Mouse (Mus musculus) ES-E14 (cell line): ENCODE results near the gene Pla2g5. TPM values are rescaled to one million over a fixed set of nuclear protein-coding genes. Genes with fewer than 3 reads are reported as not detected.
A peak's percentile ranks its signal among the peaks of the same experiment; 100 is the strongest.

Source experiments
- DNase-seq: peaks from one replicate; pipeline ENCODE4 v3.0.0-alpha.2; 2013; ENCODE audit warnings: low read depth, low spot score
- H3K27ac ChIP-seq: 2 replicates; pipeline ENCODE4 v1.5.1; 2012; ENCODE audit warnings: low read depth, mild to moderate bottlenecking, low read length, moderate library complexity, mixed read lengths; ENCODE audit not compliant: poor library complexity, insufficient read depth, severe bottlenecking
- H3K36me3 ChIP-seq: 2 replicates; pipeline ENCODE4 v1.6.1; 2012; ENCODE audit warnings: mild to moderate bottlenecking, low read length, moderate library complexity, mixed read lengths; ENCODE audit not compliant: control insufficient read depth, poor library complexity, insufficient read depth, severe bottlenecking
- H3K4me1 ChIP-seq, 2 experiments: fragments of 150-350 bp in 1 of 2; sonication (generic) in 1 of 2; 2 replicates each; pipeline ENCODE4 v1.6.1; 2012; ENCODE audit warnings: low read length in 2 of 2, mild to moderate bottlenecking in 1 of 2, mixed read lengths in 1 of 2; ENCODE audit not compliant: control insufficient read depth in 2 of 2, insufficient read depth in 2 of 2, poor library complexity in 1 of 2
- H3K4me3 ChIP-seq, 2 experiments: fragments of 150-350 bp in 1 of 2; sonication (generic) in 1 of 2; 2 replicates each; pipeline ENCODE4 v1.5.1; 2012; ENCODE audit warnings: low read length in 2 of 2, low read depth in 1 of 2, mild to moderate bottlenecking in 1 of 2, mixed read lengths in 1 of 2; ENCODE audit not compliant: insufficient read depth in 1 of 2, poor library complexity in 1 of 2, severe bottlenecking in 1 of 2
- H3K9ac ChIP-seq: 2 replicates; pipeline ENCODE4 v1.6.1; 2012; ENCODE audit warnings: low read depth, mild to moderate bottlenecking, low read length, mixed read lengths; ENCODE audit not compliant: poor library complexity, insufficient read depth, severe bottlenecking
- H3K9me3 ChIP-seq: fragments of 150-350 bp; sonication (generic); 2 replicates; pipeline ENCODE4 v1.6.1; 2012; ENCODE audit warnings: low read depth, mild to moderate bottlenecking, low read length; ENCODE audit not compliant: control insufficient read depth, insufficient read depth
- CHD2 ChIP-seq: IDR thresholded peaks from 2 replicates; pipeline ENCODE4 v1.6.1; 2014; ENCODE audit warnings: mild to moderate bottlenecking, low read depth, low read length, inconsistent platforms
- HCFC1 ChIP-seq: IDR thresholded peaks from 2 replicates; pipeline ENCODE4 v1.6.1; 2012; ENCODE audit warnings: low read length, inconsistent platforms, borderline replicate concordance; ENCODE audit not compliant: insufficient read depth
- MAFK ChIP-seq: IDR thresholded peaks from 2 replicates; pipeline ENCODE4 v1.6.1; 2014; ENCODE audit warnings: mild to moderate bottlenecking, low read depth, low read length, inconsistent platforms; ENCODE audit not compliant: insufficient read depth
- ZC3H11A ChIP-seq: IDR thresholded peaks from 2 replicates; pipeline ENCODE4 v1.6.1; 2012; ENCODE audit warnings: low read depth, mild to moderate bottlenecking, inconsistent platforms, low read length, borderline replicate concordance
- ZNF384 ChIP-seq: IDR thresholded peaks from 2 replicates; pipeline ENCODE4 v1.6.1; 2012; ENCODE audit warnings: low read depth, low read length, inconsistent platforms
- in situ Hi-C, 2 experiments: fragments of 600-800 bp; cut with MboI; formaldehyde crosslinking; loops; one replicate each; pipeline ENCODE4 v1.15.1; 2025; ENCODE audit warnings: low sequenced_read_pairs in 2 of 2, inconsistent platforms in 1 of 2; ENCODE audit not compliant: unreplicated experiment in 2 of 2
- total RNA-seq: library from RNA; depleted of rRNA; stranded (reverse); fragments of 300-350 nt; gene quantifications from 2 replicates; pipeline ENCODE4 v1.2.3, GENCODE M21; 2012

The Pla2g5 gene
- total RNA-seq, 1 experiment: 3.7 TPM

DNA sequence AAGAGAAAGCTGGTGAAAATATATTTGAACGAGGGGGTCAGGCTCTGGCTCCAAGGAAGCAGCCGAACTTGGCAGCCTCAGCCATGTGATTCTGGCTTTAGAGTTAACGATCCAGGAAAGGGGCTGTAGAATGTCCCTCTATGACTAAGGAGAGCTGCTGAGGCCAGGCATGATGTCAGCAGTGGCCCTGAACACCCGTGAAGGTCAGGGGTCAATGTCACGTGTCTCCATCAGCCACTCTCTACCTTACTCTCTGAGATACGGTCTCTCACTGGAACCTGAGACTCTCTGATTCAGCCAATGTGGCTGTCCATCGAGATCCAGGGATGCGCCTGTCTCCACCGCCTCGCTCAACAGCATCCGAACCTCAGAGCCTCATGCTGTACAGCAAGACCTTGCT, 60.4 kb downstream of the Pla2g5 start:
- Histone ChIP-seq H3K4me1 (peaks cover 0 to 6% of the 10 kb centered on the region in 2 experiments; a peak in 1 of 4 replicates), H3K36me3 (no peaks in the 10 kb centered on the region), H3K27ac (no peak overlapping the region), H3K9ac (no peak overlapping the region), H3K9me3 (no peaks in the 10 kb centered on the region), H3K4me3 (no peak overlapping the region)
- DNase-seq: no peak
- TF ChIP-seq ZNF384 (no peak), HCFC1 (no peak), CHD2 (no peak), ZC3H11A (no peak), MAFK (no peak)
- in situ Hi-C loops: no loop called here

DNA sequence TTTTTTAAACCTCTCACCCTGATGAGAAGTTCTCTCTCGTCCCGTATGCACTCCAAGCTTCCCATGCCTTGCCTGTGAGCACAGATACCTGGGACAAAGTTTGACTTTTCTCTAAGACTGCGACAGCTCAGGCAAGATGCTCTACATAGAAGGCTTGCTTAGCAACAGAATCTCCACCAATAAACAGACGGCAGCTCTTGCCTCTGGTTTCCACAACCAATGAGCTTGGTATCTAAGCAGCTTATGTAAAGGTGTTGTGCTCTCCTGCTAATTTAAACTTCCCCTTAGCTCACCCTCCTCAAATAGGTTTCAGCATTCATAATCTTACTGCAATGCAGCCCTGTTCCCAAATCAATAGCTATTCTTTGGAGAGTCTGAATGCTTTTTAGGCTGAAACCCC, 61.7 kb downstream of the Pla2g5 start:
- in situ Hi-C loops: no loop called here
- no peak for DNase-seq
- H3K27ac ChIP-seq: no peak overlapping the region
- H3K4me1 ChIP-seq: peaks cover 0 to 12% of the 10 kb centered on the region in 2 experiments; a peak in 2 of 4 replicates
- TF ChIP-seq ZNF384: no peak
- H3K9ac ChIP-seq: no peak overlapping the region
- no peaks in the 10 kb centered on the region for H3K36me3 ChIP-seq
- H3K9me3 ChIP-seq: no peaks in the 10 kb centered on the region
- H3K4me3 ChIP-seq: no peak overlapping the region

DNA sequence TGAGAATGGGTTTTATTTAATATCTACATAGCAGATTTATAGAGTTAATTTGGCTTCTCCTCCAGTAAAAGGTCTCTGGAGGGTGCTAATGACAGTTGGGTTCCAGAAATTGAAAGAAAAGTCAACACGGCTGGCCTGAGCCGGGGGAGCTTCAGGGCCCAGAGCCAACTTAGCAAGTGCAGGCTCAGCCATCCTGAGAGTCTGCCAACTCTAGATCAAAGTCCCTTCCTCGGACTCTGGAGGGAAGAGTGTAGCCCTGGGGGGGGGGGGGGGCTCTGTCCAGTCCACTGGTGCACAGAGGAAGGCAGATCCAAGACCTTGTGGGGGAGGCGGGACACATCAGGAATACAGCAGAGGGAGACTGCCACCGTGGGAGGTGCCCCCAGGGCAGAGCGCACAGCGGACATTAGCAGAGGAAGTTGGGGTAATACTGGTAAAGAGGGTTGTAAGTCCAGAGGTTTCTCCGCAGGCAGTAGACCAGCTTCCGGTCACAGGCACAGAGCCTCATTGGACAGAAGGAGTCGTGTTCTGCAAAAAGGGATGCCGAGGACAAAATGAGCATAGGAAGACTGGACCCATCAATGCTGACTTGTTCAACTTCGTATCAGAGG, 63.0 kb downstream of the Pla2g5 start:
- H3K9me3 ChIP-seq: no peaks in the 10 kb centered on the region
- peaks cover 0 to 8% of the 10 kb centered on the region in 2 experiments; a peak in 2 of 4 replicates for H3K4me1 ChIP-seq
- no peak overlapping the region for H3K9ac ChIP-seq
- H3K27ac ChIP-seq: no peak overlapping the region
- H3K4me3 ChIP-seq: no peak overlapping the region
- no peak for DNase-seq
- in situ Hi-C loops: no loop called here
- H3K36me3 ChIP-seq: no peaks in the 10 kb centered on the region
- TF ChIP-seq MAFK (no peak), ZNF384 (no peak), ZC3H11A (no peak), HCFC1 (no peak), CHD2 (no peak)

DNA sequence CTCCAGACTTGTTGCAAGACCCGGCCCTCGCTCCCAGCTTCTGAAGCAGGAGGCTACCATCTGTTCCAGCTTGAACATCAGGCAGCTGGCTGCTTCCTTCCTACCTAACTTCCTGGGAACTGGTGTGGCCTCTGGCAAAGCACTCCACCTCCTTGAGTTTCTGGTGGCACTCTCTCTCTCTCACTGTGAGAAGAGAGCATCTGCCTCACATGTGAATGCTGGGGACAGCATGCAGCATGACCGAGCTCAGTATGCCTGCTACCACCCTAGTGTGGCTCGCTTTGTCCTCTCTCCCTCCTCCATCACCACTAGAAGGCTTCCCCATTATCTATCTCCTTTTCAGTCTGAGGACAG, 66.1 kb downstream of the Pla2g5 start:
- Histone ChIP-seq H3K4me1 (peaks cover 3 to 21% of the 10 kb centered on the region in 2 experiments; a peak in 3 of 4 replicates), H3K9ac (no peak overlapping the region), H3K9me3 (no peaks in the 10 kb centered on the region), H3K4me3 (no peak overlapping the region), H3K36me3 (no peaks in the 10 kb centered on the region), H3K27ac (no peak overlapping the region)
- DNase-seq: no peak
- in situ Hi-C loops: no loop called here
- no peak for TF ChIP-seq CHD2
- TF ChIP-seq ZC3H11A: no peak
- TF ChIP-seq MAFK: no peak
- TF ChIP-seq ZNF384: no peak
- no peak for TF ChIP-seq HCFC1

- H3K4me3 ChIP-seq: no peak overlapping the region
- DNase-seq: no peak
- no peaks in the 10 kb centered on the region for H3K9me3 ChIP-seq
- TF ChIP-seq ZC3H11A: no peak
- TF ChIP-seq ZNF384: peak; percentile 83
- H3K4me1 ChIP-seq: peaks cover 3 to 21% of the 10 kb centered on the region in 2 experiments; a peak in 3 of 4 replicates
- H3K9ac ChIP-seq: no peak overlapping the region
- no peak overlapping the region for H3K27ac ChIP-seq
- in situ Hi-C loops: no loop called here
- H3K36me3 ChIP-seq: no peaks in the 10 kb centered on the region
Observed at GRCm38 (mm10) chr4:138796513-138797216, 66.6 kb downstream of the Pla2g5 start.
